Mouse (Mus musculus) heart, adult 18-20 months (tissue): Measurements from ENCODE around the gene Arhgdib. TPM values are rescaled to one million over a fixed set of nuclear protein-coding genes. Genes with fewer than 3 reads are reported as not detected.
A peak's percentile ranks its signal among the peaks of the same experiment; 100 is the strongest.

Source experiments
- DNase-seq, 2 experiments: peaks; one replicate each; pipeline ENCODE4 v3.0.0; 2021 to 2022; ENCODE audit warnings: mixed read lengths in 1 of 2
- long read RNA-seq, 2 experiments: library from polyadenylated mRNA; stranded (forward); transcript quantifications; one replicate each; pipeline ENCODE4 v2.0.0; 2021
- total RNA-seq, 2 experiments: library from RNA; stranded (reverse); gene quantifications; 2 replicates each; pipeline ENCODE4 v1.2.3; 2021

Arhgdib gene
- 10 to 100 TPM; 22.8 to 39.0 TPM for total RNA-seq
- long read RNA-seq, experiment 1, transcript Arhgdib-203 (6 exons, 1,153 nt) = major isoform, 9 of 18 reads
- long read RNA-seq, experiment 1, transcript Arhgdib-201 (6 exons, 1,193 nt) = minor isoform, 8 of 18 reads
- long read RNA-seq, experiment 1, partial matches to known transcripts = 0 of 18 reads
- long read RNA-seq, experiment 1, other reads (novel, unspliced or antisense) = 0 of 18 reads
- long read RNA-seq, experiment 2, partial matches to known transcripts = 0 of 14 reads
- long read RNA-seq, experiment 2, other reads (novel, unspliced or antisense) = 4 of 14 reads

DNA sequence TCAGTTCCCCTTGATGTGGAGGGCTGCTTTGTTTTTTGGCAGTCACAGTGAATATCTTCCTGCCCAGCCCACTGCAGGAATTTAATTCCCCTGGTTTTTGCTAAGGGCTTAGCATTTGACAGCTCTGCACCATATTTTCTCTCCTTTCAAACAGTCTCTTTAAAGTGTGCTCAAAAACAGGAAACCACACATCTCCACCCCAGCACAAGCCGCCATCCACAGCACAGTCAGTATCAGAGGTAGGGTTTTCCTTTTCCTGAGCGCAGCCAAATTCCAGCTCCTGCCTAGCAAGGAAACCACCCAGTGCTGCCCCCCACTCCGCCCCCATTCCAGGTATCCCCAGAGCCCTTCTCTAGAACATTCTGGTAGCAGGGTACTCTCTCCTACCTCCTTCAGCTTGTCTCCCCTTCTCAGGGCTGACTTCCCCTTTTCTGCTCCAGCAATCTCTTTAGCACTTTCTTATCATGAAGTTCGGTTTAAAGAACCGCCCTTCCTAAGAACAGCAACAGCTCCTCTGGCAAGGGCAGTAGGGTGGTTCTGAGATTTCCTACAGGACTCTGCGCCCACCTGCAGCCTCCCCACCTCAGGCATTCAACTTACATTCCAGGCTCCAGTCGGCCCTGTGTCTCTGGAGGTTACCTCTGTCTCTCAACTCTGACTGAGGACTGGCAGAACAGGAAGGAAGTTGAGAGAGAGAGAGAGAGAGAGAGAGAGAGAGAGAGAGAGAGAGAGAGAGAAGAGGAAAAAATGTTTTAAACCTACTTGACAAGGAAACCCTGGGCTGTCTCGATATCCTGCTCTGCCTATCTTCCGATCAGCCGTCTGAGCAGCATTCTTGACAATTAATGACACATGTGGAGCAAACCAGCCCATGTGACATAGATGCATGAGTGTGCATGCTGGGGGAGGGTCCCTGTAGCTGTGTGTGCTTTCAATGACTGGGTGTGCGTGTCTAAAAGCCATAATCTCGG, at the start of gene Arhgdib:
Arhgdib (minus strand) TSS at position 849 of the 971 bp plus-strand sequence.
- peak; percentile 70 to 72 for DNase-seq

DNA sequence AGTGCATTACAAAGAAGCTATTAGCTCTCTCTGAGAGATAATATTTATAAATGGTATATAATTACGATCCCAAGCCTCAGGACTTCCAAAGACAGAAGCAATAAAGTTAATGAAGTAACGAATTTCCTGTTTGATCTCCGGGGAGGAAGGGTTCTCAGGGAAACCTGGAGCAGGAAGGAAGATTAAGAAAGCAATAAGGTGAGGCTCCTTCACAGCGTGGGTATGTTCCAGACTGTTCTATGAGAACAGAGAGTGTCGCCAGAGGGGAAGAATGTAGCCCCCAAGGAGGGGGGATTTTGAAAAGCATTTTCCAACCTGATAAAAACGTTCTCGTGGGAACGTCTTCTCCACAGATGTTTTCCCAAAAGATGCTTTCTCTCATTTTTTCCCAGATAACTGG, 48.9 kb upstream of the Arhgdib start:
- peak in 1 of 2 experiments; percentile 31 for DNase-seq

DNA sequence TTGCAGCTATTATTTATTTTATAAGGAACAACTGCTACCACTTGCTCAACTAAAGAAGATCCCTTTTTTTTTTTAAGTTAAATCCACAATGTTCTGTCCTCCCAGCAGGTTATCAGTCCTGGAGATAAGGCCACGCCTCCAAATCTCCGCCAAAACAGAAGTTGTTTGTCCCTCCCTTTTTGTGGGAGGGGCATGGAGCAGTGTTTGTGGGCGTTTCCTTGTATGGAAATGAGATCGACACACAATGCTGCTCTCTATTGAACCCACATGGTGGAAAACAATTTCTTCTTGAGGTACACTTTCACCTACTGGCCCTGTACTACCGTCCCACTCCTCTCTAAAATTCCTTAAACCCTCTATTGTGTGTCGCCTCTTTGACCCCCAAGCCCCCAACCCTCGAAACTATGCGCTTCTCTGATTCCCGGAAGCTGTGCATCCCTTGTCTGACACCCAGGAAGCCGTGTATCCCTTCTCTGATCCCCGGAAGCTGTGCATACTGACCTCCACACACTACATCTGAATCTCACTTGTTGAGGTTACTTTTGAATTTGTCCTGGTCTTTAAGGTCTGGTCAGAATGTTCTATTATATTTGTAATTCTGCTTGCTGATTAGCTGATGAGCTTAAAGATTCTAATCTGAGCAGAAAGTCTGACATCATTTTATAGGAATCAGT, 48.3 kb upstream of the Arhgdib start:
- peak in 1 of 2 experiments; percentile 49 for DNase-seq

DNA sequence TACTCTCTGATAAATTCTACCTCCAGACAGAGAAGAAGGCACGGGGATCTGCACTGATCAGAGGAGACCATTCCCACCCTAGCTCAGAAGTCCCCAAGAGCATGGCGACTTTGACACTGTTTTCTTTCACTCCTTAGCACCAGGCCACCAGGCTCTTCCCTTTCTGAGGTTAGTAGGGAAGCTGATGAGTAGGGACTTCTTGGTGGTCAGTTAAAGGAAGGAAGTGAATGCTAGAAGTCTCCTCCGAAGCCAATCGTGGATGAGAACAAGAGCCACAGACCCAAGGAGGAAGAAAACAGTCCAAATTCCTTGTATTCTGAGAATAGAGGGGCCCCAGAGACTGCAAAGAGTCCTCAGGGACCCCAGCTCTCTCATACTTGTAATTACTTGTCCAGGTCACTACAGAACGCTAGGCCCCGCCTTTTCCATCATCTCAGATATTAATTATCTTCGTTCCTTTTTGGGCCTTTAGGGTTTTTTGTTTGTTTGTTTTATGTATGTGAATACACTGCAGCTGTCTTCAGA, 46.9 kb upstream of the Arhgdib start:
- DNase-seq = peak in 1 of 2 experiments; percentile 38

DNA sequence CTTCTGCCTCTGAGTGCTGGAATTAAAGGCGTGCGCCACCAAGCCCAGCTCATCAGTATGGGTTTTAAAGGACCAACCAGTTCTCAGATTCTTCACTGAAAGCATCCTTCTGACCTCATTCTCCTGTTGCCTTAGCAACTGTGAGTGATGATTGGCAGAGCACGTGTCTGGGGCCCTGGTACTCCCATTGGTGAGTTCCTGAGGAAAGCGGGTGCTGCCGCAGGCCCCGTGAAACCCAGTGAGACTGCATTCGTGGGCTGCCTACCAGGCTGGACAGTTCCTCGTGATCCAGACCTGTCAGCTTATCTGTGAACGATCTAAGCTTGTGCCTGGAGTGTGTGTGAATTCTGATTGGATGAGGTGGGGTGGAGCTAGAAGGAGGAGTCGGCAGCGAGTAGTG, 45.0 kb upstream of the Arhgdib start:
- no peak for DNase-seq

DNA sequence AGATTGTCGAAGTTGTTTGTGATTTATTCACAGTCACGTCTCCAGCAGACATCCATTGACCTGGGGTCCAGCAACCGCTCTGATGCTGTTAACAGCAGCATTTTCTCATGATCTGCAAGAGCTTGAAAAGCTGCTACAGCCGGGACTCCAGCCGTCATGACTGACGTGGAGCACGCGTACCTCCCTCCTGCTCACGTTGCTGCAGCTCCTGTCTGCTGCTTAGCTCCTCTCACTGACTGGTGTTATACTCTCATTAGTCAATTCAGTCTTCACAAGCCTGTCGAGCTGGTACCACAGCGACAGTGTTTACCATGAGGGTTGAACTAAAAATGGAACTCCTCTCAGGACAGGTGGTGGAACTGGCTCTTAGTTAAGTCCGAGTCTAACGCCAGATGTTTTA, 44.3 kb upstream of the Arhgdib start:
- DNase-seq = no peak

DNA sequence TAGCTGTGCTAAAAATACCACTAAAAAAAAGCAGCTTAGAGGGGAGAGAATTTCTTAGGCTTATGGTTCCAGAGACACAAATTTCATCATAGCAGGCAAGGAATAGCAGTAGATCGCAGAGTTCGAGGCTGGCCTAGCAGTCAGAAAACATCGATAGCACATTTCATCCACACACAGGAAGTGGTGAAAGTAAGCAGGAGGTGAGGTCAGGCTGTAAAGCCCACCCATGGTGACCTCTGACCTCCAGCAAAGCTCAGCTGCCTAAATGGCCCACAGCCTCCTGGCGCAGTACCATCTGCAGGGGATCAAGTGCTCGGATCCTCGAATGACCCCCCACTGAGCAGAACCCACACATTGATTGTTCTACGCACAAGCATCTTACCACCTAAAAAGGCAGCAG, 41.5 kb upstream of the Arhgdib start:
- DNase-seq = no peak

DNA sequence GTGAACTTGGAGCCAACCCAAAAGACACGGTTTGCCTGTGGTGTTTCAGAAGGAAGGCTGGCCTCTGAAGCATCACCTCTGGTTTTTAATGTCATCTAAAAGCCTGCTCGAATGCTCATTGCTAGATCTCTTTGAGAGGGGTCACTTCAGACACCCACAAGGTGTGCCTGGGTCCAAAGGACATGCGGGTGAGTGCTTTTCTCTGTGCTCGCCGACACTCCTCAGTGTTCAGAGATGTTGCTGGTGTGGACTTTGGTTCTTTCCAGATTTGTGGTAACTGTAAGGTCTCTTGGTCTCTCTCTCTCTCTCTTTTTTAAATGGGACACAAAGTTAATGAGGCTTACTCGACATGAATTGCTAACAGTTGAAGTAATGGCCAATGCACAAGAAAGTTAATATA, 40.9 kb upstream of the Arhgdib start:
- no peak for DNase-seq

DNA sequence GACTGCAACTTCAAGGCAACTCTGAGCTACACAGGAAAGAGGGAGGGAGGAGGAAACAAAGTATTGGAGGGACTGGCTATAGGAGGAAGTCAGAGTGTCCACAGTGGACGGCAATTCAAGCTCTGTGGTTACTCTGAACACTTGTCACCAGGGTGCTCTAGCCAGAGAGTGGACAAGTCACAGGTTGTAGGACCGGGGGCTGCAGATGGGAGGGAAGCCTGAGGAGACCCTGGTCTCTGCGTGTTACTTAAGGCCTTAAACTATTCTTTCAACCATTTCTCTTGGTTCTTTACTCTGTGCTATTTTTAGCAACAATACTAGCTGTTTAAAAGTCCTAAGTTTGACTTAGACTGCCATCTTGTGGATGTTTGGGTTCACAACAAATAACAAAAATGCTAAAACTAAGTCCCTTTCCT, 38.6 kb upstream of the Arhgdib start:
- DNase-seq = peak; percentile 32 to 60

DNA sequence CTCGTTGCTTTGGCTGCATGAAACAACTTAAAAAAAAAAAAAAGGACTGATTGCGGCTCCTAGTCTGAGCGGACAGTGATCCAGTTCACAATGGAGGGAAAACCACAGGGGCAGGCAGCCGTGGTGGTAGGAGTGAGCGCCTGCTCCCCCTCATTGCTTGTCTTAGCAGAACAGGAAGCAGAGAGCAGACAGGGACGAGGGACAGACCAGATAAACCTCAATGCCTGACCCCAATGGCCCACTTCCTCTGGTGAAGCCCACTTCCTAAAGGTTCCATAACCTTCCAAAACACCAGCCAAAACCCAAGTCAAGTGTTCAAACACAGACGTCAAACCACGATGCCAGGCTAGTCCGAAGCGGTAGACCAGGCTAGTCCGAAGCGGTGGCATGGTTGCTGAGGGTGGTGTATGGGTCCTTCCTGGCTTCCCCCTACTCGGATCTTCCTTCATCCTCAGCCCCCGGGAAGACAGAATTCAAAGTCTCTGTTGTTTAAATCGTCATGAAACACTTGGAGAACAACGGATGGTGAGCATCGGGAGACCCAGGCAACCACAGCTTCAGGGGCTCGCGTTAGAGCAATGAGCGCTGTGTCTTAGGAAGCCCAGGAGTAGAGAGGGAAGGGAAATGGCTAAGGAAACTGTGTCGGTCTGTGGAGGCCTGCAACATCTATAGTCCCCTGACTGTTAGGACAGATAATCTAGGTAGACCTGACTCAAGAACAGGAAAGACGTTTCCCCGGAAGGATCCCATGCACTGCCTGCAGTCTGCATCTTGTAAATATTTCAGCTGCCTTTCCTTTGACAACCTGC, 37.8 kb upstream of the Arhgdib start:
- no peak for DNase-seq

DNA sequence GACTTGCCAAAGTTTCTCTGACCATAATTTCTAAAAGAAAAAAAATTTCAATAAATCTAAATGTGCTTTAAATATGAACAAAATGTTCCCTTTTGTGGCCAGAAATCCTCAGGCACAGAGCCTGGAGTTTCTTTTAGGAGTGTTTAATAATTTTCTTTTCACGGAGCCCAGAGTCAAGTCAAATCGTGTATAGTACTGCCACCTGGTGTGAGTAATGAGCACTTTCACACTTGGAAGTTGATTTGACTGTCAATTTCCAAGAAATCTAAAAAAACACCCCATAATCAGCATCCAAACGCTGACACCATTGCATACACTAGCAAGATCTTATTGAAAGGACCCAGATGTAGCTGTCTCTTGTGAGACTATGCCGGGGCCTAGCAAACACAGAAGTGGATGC, 27.2 kb upstream of the Arhgdib start:
- DNase-seq = peak; percentile 30 to 64

DNA sequence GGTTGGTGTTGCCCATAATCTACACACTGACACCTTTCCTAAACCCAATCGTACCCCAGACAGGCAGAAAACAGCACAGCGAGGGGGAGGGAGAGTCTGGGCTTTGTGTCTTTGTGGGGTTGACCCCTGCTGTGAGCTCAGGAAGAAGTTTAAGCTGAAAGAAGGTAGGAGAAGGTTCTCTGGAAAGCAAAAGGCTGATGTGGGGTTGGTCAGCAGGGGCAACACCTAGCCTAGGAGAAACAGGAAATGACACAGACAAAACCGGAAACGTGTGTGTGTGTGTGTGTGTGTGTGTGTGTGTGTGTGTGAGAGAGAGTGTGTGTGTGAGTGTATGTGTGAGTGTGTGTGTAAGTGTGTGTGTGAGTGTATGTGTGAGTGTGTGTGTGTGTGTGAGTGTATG, 25.8 kb upstream of the Arhgdib start:
- no peak for DNase-seq

DNA sequence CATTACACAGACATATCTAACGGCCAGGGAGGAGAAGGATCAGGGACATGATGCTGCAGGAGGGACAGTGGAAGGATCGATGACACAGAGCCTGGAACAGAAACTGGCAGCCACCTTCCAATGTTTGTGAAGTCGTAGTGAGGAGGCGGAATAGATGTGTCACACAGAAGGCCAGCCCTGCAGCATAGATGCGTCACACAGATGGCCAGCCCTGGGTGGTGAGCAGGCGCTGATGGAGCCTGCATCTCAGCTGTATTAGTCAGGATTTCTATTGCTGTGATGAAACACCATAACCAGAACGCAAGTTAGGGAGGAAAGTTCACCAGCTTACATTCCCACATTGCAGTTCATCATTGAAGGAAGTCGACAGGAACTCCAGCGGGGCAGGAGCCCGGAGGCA, 24.2 kb upstream of the Arhgdib start:
- no peak for DNase-seq

DNA sequence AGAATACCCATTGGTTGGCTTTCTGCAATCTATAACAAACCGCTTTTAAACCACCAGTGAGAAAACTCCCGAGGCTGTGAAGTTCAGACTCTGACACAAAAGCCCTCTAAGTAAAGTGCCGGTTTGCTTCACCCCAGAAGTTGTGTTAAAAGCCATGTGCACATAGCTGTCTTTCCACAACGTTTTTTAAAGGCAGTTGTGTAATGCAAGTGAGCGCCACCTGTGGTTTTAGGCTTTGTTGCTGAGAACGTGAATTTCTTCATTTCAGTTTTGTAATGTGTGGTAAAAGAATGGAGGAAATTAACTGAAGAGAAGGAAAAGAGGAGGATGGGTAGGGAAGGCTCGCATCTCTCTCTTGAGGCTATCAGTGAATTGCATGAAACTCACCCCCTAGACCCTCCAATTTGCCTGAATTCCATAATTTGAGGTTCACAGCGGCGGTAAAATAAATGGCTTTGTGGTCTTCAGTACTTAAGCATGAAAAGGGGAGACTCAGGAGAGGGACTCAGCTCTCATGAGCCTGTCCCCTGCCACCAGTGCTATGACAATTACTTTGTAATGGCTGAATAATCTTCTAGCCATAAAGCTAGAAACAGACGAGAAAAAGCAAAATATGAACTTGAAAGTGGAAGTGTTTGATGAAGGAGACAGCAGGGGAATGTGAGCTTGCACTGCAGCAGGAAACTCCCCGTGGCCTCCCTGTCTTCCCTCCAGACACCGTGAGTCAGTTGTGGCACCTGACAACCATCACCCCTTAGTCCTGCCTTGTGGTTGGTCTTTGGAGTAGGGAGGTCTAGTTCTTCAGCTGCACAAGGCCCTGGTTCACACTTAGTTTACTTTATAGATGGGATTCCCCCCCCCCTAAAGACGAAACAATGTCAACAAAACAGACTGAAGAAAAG, 23.2 kb upstream of the Arhgdib start:
- no peak for DNase-seq

DNA sequence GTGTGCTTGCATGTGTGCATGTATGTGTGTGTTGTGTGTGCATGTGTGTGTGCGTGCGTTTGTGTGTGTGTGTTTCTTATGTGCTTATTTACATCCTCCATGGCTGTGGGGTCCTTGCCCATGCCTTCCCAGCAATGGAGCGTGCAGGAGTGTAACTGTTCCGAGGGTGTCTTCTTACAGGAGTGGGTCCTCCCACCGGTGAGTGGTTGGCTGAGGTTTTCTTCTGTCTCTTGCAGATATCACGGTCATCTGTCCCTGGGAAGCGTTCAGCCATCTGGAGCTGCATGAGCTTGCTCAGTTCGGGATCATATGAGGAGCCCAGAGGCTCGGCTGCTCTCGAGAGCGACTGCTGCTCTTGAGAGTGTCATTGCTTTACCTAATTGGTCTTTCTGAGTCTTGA, 21.3 kb upstream of the Arhgdib start:
- no peak for DNase-seq

DNA sequence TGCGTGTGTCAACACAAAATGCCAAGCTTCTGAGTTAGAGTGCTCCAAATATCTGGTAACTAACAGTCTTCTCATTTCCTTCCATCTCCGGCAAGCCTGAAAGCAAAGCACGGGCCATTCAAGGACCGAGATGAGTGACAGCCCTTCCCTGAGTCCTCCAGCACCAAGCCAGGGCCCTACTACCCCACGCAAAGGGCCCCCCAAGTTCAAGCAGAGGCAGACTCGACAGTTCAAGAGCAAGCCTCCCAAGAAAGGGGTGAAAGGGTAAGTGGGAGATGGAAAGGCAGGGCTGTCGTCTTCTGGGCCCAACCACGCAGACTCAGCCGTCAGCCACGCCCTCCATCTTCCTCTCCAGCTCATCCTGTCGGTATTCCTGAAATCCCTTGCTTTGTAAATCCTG, 17.4 kb upstream of the Arhgdib start:
- no peak for DNase-seq

DNA sequence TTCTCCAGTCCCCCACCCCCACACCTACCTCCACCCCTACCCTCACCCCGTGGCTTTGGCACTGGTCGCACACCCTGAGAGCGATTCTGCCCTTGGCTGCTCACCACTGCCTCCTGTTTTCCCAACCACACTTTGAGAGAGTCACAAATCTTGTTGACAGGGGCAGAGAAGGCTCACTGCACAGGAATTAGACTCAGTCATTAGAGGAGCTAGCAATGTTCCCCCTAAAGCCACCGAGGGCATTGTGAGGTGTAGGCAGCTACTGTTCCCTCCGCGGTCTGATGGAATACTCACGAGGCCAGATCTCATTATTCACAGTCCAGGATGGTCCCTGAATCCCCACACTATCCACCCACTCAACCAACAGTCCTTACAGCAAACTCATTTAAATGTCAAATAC, 15.4 kb upstream of the Arhgdib start:
- no peak for DNase-seq

DNA sequence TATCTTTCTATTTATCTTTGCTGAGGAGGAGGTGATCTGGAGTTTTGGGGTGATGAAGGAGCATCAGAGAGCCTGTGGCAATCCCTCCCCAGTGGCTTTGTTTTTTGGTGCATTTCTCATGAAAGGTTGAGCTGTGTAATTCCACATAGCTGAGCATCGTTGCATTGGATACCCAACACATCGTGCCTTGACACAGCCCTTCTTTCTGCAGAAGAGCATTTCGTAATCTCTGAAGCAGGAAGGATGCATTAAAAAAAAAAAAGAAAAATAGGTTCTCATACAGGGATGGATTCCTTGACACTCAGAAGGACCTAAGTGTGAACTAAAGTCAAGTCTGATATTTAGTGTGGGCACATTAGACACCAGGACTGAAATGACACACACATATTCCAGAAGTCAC, 13.5 kb upstream of the Arhgdib start:
- DNase-seq = no peak

DNA sequence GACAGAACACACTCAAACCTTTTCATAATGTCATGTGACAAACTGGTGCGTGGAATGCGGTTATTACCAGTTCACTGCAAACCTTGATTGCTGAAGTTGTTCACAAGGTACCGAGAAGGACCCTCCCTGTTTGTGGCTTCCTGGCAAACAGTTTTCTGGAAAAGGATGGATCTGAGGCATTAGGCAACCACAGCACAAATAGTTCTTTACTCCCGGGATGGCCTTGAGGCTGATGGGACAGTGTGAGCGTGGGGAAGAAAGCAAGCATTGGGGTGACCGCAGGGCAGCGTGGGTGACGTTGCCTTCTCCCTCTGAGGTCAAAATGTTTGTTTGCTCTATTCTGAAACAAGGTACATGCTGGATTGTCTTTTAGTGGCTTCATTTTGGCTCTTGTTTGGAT, 13.0 kb upstream of the Arhgdib start:
- DNase-seq = no peak

DNA sequence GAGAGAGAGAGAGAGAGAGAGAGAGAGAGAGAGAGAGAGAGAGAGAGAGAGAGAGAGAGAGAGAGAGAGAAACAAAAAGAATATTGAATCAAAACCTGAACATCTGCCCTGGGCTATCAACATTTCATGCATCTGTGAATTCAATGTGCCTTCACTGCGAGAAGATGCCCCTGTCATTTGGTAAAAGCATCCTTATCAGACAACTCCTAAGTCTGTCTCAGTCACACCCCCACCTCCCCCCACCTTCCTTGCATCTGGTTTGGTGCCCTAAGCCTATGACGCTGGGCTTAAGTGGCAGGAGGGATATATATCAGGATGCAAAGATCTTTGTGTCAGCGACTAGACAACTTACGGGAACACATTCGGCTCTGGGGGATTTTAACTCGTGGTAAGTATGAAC, 12.5 kb upstream of the Arhgdib start:
- DNase-seq = no peak

DNA sequence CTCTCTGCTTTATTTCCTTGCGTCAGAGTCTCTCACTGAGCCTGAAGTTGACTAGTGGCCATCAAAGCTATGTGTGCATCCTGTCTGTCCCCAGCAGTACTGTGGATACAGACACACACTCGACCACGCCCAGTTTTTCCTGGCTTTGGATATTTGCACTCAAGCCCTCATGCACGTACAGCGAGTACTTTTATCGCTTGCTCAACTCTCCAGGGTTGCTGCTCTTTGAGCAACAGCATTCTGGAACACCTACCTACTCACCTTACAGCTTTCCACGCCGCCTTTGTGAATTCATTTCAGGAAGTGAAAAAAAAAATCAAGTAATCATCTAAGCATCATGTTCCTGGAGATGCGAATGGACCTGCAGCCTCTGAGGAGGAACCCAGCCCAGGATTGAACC, 11.2 kb upstream of the Arhgdib start:
- no peak for DNase-seq
